Mouse (Mus musculus) ES-Bruce4 (cell line): ENCODE data around the gene Gm47996. TPM values are rescaled to one million over a fixed set of nuclear protein-coding genes. Genes with fewer than 3 reads are reported as not detected.
"Not testable (repeated sequence)": the region's sequence is repeated elsewhere in the genome, so short reads cannot be mapped to it uniquely, and the experiment has no call there.

Source experiments
- H3K27ac ChIP-seq: 2 replicates; pipeline ENCODE4 v1.5.1; 2012; ENCODE audit warnings: low read length, inconsistent platforms; ENCODE audit not compliant: insufficient read depth
- H3K27me3 ChIP-seq: 2 replicates; pipeline ENCODE4 v1.6.1; 2012; ENCODE audit warnings: mild to moderate bottlenecking, low read length, inconsistent platforms; ENCODE audit not compliant: control insufficient read depth, poor library complexity, insufficient read depth, severe bottlenecking
- H3K36me3 ChIP-seq: 2 replicates; pipeline ENCODE4 v1.6.1; 2012; ENCODE audit warnings: inconsistent platforms, mild to moderate bottlenecking, low read length, moderate library complexity; ENCODE audit not compliant: control insufficient read depth, poor library complexity, insufficient read depth, severe bottlenecking
- H3K4me1 ChIP-seq: one replicate; pipeline ENCODE4 v1.8.1; 2011; ENCODE audit warnings: low read length; ENCODE audit not compliant: control insufficient read depth, insufficient read depth
- H3K4me3 ChIP-seq: 2 replicates; pipeline ENCODE4 v1.5.1; 2011; ENCODE audit warnings: low read depth, mild to moderate bottlenecking, low read length
- H3K9ac ChIP-seq: 2 replicates; pipeline ENCODE4 v1.6.1; 2012; ENCODE audit warnings: low read depth, mild to moderate bottlenecking, inconsistent platforms; ENCODE audit not compliant: poor library complexity, severe bottlenecking
- H3K9me3 ChIP-seq: replicated peaks from 2 replicates; pipeline ENCODE4 v1.6.1; 2012; ENCODE audit warnings: mild to moderate bottlenecking, low read length, inconsistent platforms; ENCODE audit not compliant: control insufficient read depth, poor library complexity, insufficient read depth, severe bottlenecking
- CTCF ChIP-seq: IDR thresholded peaks from one replicate; pipeline ENCODE4 v1.8.1; 2011; ENCODE audit warnings: low read depth, low read length
- EP300 ChIP-seq: IDR thresholded peaks from 2 replicates; pipeline ENCODE4 v1.6.1; 2011; ENCODE audit warnings: low read depth, low read length; ENCODE audit not compliant: insufficient read depth
- POLR2A ChIP-seq: IDR thresholded peaks from one replicate; pipeline ENCODE4 v1.8.1; 2011; ENCODE audit warnings: low read length; ENCODE audit not compliant: insufficient read depth
- polyA plus RNA-seq: library from polyadenylated mRNA; stranded (reverse); fragments of >200 nt; gene quantifications from 2 replicates; pipeline ENCODE4 v1.2.4, GENCODE M21; 2011; ENCODE audit warnings: low read depth; ENCODE audit not compliant: missing spikeins, insufficient read depth, insufficient read length

The Gm47996 gene
- not detected in 2 replicates for polyA plus RNA-seq

DNA sequence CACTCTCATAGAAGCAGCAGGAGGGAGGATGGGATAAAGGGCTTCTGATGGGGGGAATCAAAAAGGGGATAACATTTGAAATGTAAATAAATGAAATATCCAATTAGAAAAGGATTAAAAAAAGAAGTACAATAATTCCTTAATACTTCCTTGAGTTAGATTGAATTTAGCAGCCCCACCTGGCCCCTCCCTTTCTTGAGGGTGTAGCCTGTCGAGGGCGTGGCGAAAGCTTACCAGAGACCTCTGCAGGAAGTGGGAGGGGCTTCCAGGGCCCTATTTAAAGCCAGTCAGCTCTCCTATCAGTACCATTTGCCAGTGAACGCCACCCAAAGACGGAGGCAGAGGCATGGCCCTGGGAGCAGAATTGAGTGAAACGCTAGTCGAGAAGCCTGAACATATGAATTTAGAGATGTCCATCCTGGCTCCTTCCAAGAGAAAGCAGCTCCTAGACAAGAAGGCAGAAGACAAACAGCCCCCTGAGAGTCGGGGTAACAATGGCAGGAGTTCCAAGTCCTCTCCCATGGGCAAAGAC lies at the start of gene Gm47996:
Gm47996 (plus strand) TSS at position 308 of the 532 bp plus-strand sequence.
- H3K4me3 ChIP-seq, H3K27me3 ChIP-seq, H3K9me3 ChIP-seq, H3K4me1 ChIP-seq, H3K36me3 ChIP-seq, H3K27ac ChIP-seq, H3K9ac ChIP-seq: not testable (repeated sequence)

DNA sequence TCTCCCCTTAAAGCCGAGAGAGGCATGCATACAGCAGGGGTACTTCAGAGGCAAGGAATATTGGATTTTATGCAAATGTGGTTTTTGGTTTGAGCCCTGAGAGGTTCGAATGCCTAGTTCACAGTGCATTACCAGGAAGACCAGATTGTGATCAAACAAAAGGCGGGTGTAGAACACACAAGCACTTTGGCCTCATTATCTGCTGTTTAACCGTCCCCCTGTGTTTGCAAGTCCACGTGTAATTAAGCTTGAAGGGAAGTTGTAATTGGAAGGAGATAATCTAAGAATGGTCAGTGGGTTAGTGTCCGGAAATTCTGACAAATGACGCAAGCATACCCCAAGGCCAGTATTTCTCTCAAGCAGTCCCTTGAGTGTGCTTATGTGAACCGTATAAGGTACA lies 43.9 kb upstream of the Gm47996 start:
- H3K27ac ChIP-seq = no peak overlapping the region

DNA sequence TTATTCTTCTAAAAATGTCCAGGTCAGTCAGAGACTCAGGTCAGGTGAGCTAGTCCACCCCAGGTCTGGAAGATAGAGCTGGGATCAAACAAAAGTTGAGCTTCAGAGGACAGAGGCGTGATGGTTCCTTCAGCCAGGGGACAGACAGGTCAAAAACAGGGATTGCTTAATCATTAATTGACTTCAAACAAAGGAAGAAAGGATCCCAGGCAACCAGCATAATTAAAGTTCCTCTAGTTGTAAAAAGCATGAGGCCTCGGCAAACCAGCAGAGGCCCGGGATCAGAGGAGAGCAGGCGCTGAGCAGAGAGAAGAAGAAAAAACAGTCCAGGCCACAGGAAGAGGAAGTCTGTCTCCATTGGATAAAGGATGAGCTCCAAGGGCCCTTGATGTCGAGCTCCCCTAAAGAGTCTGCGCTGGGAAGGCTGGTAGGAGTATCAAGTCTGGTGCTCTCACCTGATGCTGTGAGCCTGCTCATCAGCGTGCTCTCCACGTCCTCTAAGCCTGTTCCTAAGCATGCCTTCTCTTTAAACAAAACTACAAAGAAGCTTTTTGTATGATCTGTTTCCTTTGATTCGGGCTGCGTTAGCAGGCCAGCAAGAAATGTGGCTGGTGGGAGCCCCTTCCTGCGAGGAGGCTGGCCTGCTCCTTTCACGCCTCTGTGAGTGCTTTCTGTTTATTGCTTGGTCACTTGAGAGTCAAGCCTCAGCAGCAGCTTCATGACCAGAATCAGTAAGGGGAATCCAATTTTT lies 42.5 kb upstream of the Gm47996 start:
- H3K9ac ChIP-seq = no peak overlapping the region
- H3K4me3 ChIP-seq = no peak overlapping the region
- H3K9me3 ChIP-seq = no peaks in the 10 kb centered on the region
- H3K27ac ChIP-seq = no peak overlapping the region
- no peaks in the 10 kb centered on the region for H3K36me3 ChIP-seq
- no peaks in the 10 kb centered on the region for H3K4me1 ChIP-seq
- no peaks in the 10 kb centered on the region for H3K27me3 ChIP-seq
- TF ChIP-seq POLR2A = no peak
- TF ChIP-seq CTCF = no peak
- no peak for TF ChIP-seq EP300

More for the DNA sequence above, 43.9 kb upstream of the Gm47996 start:
- no peaks in the 10 kb centered on the region for H3K36me3 ChIP-seq
- no peak overlapping the region for H3K9ac ChIP-seq
- H3K4me1 ChIP-seq = no peaks in the 10 kb centered on the region
- no peaks in the 10 kb centered on the region for H3K27me3 ChIP-seq
- H3K9me3 ChIP-seq = no peaks in the 10 kb centered on the region
- H3K4me3 ChIP-seq = no peak overlapping the region
- TF ChIP-seq EP300 = no peak
- no peak for TF ChIP-seq CTCF
- TF ChIP-seq POLR2A = no peak

DNA sequence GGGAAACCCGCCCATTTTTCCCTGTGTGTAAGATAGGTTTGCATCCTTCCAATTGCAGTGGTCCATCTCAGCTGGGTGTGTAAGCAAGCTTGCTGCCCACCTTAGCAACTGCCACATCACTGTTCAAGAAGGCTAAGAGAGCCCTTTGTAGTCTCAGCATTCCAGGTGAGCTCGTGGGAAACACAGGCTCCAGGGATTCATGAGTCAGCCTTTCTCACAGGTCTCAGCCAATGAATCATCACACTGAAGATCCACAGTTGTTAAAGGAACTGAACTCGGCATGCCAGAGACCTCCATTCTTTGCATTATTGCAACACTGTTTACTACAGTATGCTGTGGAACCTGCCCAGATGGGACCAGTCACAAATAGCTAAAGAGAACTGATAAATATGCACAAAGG lies 41.3 kb upstream of the Gm47996 start:
- Histone ChIP-seq H3K9me3 (no peaks in the 10 kb centered on the region), H3K4me3 (no peak overlapping the region), H3K36me3 (no peaks in the 10 kb centered on the region), H3K4me1 (no peaks in the 10 kb centered on the region), H3K27me3 (no peaks in the 10 kb centered on the region), H3K27ac (no peak overlapping the region), H3K9ac (no peak overlapping the region)
- TF ChIP-seq POLR2A = no peak
- TF ChIP-seq EP300 = no peak
- no peak for TF ChIP-seq CTCF

DNA sequence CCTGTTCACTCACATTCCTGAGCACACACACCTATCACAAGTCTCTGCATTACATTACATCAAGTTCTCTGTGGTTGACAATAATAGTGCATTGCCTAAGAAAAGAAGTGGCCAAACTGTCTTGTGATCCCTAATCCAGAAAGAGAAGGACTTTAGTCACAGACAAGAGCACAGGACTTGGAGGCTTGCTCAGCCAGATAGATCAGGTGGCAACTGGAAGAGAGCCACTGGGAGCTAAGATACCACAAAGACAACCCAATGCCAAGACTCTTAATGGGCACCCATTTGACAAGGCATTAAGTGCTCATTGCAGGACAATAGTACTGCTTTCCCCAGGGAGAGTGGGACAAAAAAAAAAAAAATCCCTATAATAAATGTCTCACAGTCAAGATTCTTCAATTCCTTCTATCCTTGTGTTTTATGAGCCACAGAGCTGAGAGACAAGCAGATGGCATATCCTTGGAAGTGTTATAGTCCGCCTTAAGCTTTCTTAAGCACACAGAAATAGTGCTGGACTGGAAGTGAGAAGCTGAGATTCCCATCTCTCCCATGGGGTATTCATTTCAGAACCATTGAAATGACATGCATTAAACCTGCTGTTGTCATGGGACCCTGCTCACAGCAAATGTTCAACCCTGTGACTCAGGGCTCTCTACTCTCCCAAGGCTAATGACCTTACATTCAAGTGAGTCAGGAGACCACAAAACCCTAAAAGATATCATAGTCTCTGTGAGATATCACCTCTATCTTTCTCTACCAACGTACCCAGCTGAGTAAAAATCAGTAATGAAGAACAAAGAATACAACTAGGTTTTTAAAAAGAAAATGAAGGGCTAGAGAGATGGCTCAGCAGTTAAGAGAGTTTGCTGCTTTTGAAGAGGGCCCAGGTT lies 38.1 kb upstream of the Gm47996 start:
- Histone ChIP-seq H3K4me3 (no peak overlapping the region), H3K9ac (no peak overlapping the region), H3K27ac (no peak overlapping the region), H3K36me3 (no peaks in the 10 kb centered on the region), H3K9me3 (no peaks in the 10 kb centered on the region), H3K4me1 (no peaks in the 10 kb centered on the region), H3K27me3 (no peaks in the 10 kb centered on the region)
- TF ChIP-seq CTCF = no peak
- TF ChIP-seq EP300 = no peak
- TF ChIP-seq POLR2A = no peak
